Mouse (Mus musculus) heart, adult 8-10 months (tissue): ENCODE measurements around the gene Dnajb14. TPM values are rescaled to one million over a fixed set of nuclear protein-coding genes. Genes with fewer than 3 reads are reported as not detected.
A peak's percentile ranks its signal among the peaks of the same experiment; 100 is the strongest.
"Not testable (repeated sequence)": the region's sequence is repeated elsewhere in the genome, so short reads cannot be mapped to it uniquely, and the experiment has no call there.

Experiments
- DNase-seq: peaks from one replicate; pipeline ENCODE4 v3.0.0; 2022; ENCODE audit warnings: low spot score
- total RNA-seq, 4 experiments: library from RNA; stranded (reverse); gene quantifications; 2 replicates each; pipeline ENCODE4 v1.2.4; 2022

Gene Dnajb14
- total RNA-seq, 4 experiments from 2014 or later, result 8.4 to 13.3 (median 10.8) TPM

GRCm38 (mm10) chr3:137863330-137864123 is 3.9 kb upstream of the Dnajb14 start:
- no peak for DNase-seq

GRCm38 (mm10) chr3:137864124-137864987 is 3.1 kb upstream of the Dnajb14 start, which contains the start of gene H2afz:
H2afz (plus strand) TSS chr3:137864487.
- DNase-seq, result peak; percentile 97

GRCm38 (mm10) chr3:137864988-137865982 is 2.2 kb upstream of the Dnajb14 start:
- DNase-seq, result peak; percentile 66

- DNase-seq, result no peak
These were observed 390 bp upstream of the Dnajb14 start for GRCm38 (mm10) chr3:137867133-137867436.

- peak; percentile 7 for DNase-seq
These were observed 829 bp downstream of the Dnajb14 start for GRCm38 (mm10) chr3:137868094-137868913.

- peak; percentile 6 for DNase-seq
These were observed 1.9 kb downstream of the Dnajb14 start for GRCm38 (mm10) chr3:137869395-137869794.

- no peak for DNase-seq
These were observed 11.8 kb downstream of the Dnajb14 start for GRCm38 (mm10) chr3:137879313-137879712.

- no peak for DNase-seq
These were observed 12.8 kb downstream of the Dnajb14 start for GRCm38 (mm10) chr3:137880109-137880748.

- DNase-seq, result no peak
These were observed 13.6 kb downstream of the Dnajb14 start for GRCm38 (mm10) chr3:137881093-137881492.

- no peak for DNase-seq
These were observed 20.5 kb downstream of the Dnajb14 start for GRCm38 (mm10) chr3:137887961-137888360.

GRCm38 (mm10) chr3:137891089-137891488 is 23.6 kb downstream of the Dnajb14 start:
- DNase-seq, result no peak

GRCm38 (mm10) chr3:137892118-137892517 is 24.6 kb downstream of the Dnajb14 start:
- no peak for DNase-seq

GRCm38 (mm10) chr3:137893789-137894188 is 26.3 kb downstream of the Dnajb14 start:
- DNase-seq, result no peak

GRCm38 (mm10) chr3:137895196-137895595 is 27.7 kb downstream of the Dnajb14 start:
- DNase-seq, result no peak

- DNase-seq, result no peak
These were observed 28.9 kb downstream of the Dnajb14 start for GRCm38 (mm10) chr3:137896386-137896785.

- no peak for DNase-seq
These were observed 29.4 kb downstream of the Dnajb14 start for GRCm38 (mm10) chr3:137896867-137897266.

- DNase-seq, result no peak
These were observed 30.2 kb downstream of the Dnajb14 start for GRCm38 (mm10) chr3:137897685-137898084.

- DNase-seq, result no peak
These were observed 32.7 kb downstream of the Dnajb14 start for GRCm38 (mm10) chr3:137900149-137900548.

- no peak for DNase-seq
These were observed 45.6 kb downstream of the Dnajb14 start for GRCm38 (mm10) chr3:137913093-137913492.

GRCm38 (mm10) chr3:137914567-137914966 is 47.1 kb downstream of the Dnajb14 start:
- DNase-seq, result not testable (repeated sequence)
